Mouse (Mus musculus): ENCODE measurements around the gene Vmn1r9. TPM values are rescaled to one million over a fixed set of nuclear protein-coding genes. Genes with fewer than 3 reads are reported as not detected.

The Vmn1r9 gene
- not detected in 2 replicates for polyA plus RNA-seq (2012; rRNA removed)

GRCm38 (mm10) chr6:57066487-57066886 is at the start of gene Vmn1r9:
Gene Vmn1r9 (plus strand): TSS chr6:57066787.

GRCm38 (mm10) chr6:57025224-57025623 is 41.4 kb upstream of the Vmn1r9 start, which contains the start of gene Vmn1r7:
Gene Vmn1r7 (minus strand): TSS chr6:57025324.

GRCm38 (mm10) chr6:57031984-57032383 is 34.6 kb upstream of the Vmn1r9 start, which contains the start of gene Vmn1r8:
Gene Vmn1r8 (plus strand): TSS chr6:57032284.

GRCm38 (mm10) chr6:57109154-57109553 is 42.6 kb downstream of the Vmn1r9 start, which contains the start of gene Vmn1r10:
Gene Vmn1r10 (plus strand): TSS chr6:57109454.

Other genes with a start within 250 kb of the Vmn1r9 start
- 75.3 and 78.0 TPM in 2 replicates for gene Fkbp9, start 234.7 kb upstream of the Vmn1r9 start, polyA plus RNA-seq (2012; rRNA removed)
- gene Nt5c3, start 142.9 kb upstream of the Vmn1r9 start, polyA plus RNA-seq (2012; rRNA removed): 6.0 and 19.5 TPM in 2 replicates
- gene Vmn1r4, start 142.8 kb upstream of the Vmn1r9 start, polyA plus RNA-seq (2012; rRNA removed): not detected in 2 replicates
- gene Vmn1r5, start 96.5 kb upstream of the Vmn1r9 start, polyA plus RNA-seq (2012; rRNA removed): not detected in 2 replicates
- gene Vmn1r6, start 69.5 kb upstream of the Vmn1r9 start, polyA plus RNA-seq (2012; rRNA removed): not detected in 2 replicates
- not detected in 2 replicates for gene Vmn1r7, start 41.5 kb upstream of the Vmn1r9 start, polyA plus RNA-seq (2012; rRNA removed)
- not detected in 2 replicates for gene Vmn1r8, start 34.5 kb upstream of the Vmn1r9 start, polyA plus RNA-seq (2012; rRNA removed)
- not detected in 2 replicates for gene Vmn1r10, start 42.7 kb downstream of the Vmn1r9 start, polyA plus RNA-seq (2012; rRNA removed)
- not detected in 2 replicates for gene Vmn1r11, start 66.7 kb downstream of the Vmn1r9 start, polyA plus RNA-seq (2012; rRNA removed)
- gene Vmn1r12, start 90.1 kb downstream of the Vmn1r9 start, polyA plus RNA-seq (2012; rRNA removed): not detected in 2 replicates
- not detected in 2 replicates for gene Vmn1r13, start 136.5 kb downstream of the Vmn1r9 start, polyA plus RNA-seq (2012; rRNA removed)
- gene Vmn1r14, start 164.9 kb downstream of the Vmn1r9 start, polyA plus RNA-seq (2012; rRNA removed): not detected in 2 replicates
- gene Vmn1r15, start 191.2 kb downstream of the Vmn1r9 start, polyA plus RNA-seq (2012; rRNA removed): not detected in 2 replicates

Data from ovary, adult 2 months (tissue).